Mouse (Mus musculus) hindbrain, embryonic 11.5 days (tissue): ENCODE measurements at regions not wholly inside any gene's neighbourhood (a gene's known extent, or its start where the extent isn't known, plus 50 kb on each side); places are given as distances from the start of the nearest gene placed in this dataset.

Experiments
- ATAC-seq: fragments of 200-750 bp; cut with Nextera tagmentation; 2 replicates; pipeline ENCODE4 v1.8.0; 2017; ENCODE audit warnings: mild to moderate bottlenecking, moderate TSS enrichment, moderate library complexity; ENCODE audit not compliant: low FRiP score
- DNase-seq: peaks from one replicate; pipeline ENCODE4 v3.0.0-alpha.2; 2015; ENCODE audit warnings: low spot score
- H3K27ac ChIP-seq: fragments of 300-500 bp; sonication (generic); 2 replicates; pipeline ENCODE4 v1.5.1; 2014; ENCODE audit warnings: mild to moderate bottlenecking, low read depth, low read length
- H3K27me3 ChIP-seq: fragments of 300-500 bp; sonication (generic); 2 replicates; pipeline ENCODE4 v1.6.1; 2014; ENCODE audit warnings: mild to moderate bottlenecking, low read length, moderate library complexity, mixed read lengths; ENCODE audit not compliant: control insufficient read depth, insufficient read depth
- H3K36me3 ChIP-seq: fragments of 300-500 bp; sonication (generic); 2 replicates; pipeline ENCODE4 v1.6.1; 2014; ENCODE audit warnings: mild to moderate bottlenecking, low read length, moderate library complexity, mixed read lengths; ENCODE audit not compliant: control insufficient read depth, insufficient read depth
- H3K4me1 ChIP-seq: fragments of 300-500 bp; sonication (generic); replicated peaks from 2 replicates; pipeline ENCODE4 v1.6.1; 2014; ENCODE audit warnings: low read length, mixed read lengths; ENCODE audit not compliant: control insufficient read depth, insufficient read depth
- H3K4me2 ChIP-seq: fragments of 300-500 bp; sonication (generic); replicated peaks from 2 replicates; pipeline ENCODE4 v1.6.1; 2014; ENCODE audit warnings: mild to moderate bottlenecking, low read depth, low read length
- H3K4me3 ChIP-seq: fragments of 300-500 bp; sonication (generic); 2 replicates; pipeline ENCODE4 v1.5.1; 2014; ENCODE audit warnings: low read depth, low read length
- H3K9ac ChIP-seq: fragments of 300-500 bp; sonication (generic); 2 replicates; pipeline ENCODE4 v1.6.1; 2014; ENCODE audit warnings: low read depth, low read length
- H3K9me3 ChIP-seq: fragments of 300-500 bp; sonication (generic); 2 replicates; pipeline ENCODE4 v1.6.1; 2016; ENCODE audit warnings: low read length; ENCODE audit not compliant: control insufficient read depth
- WGBS: fragments of 180-500 bp; shearing (Covaris S2); extraction: QIAGEN DNeasy Blood & Tissue Kit; methylation state at CpG from one replicate; pipeline ENCODE4 v1.1.7; 2014; 5-methylcytosine and 5-hydroxymethylcytosine counted together

GRCm38 (mm10) chr4:9935949-9936348 is 938.3 kb upstream of the 2610301B20Rik start:
- Histone ChIP-seq H3K9me3 (no peaks in the 10 kb centered on the region), H3K27me3 (no peaks in the 10 kb centered on the region), H3K4me1 (no peaks in the 10 kb centered on the region), H3K4me2 (no peak overlapping the region), H3K27ac (no peak overlapping the region), H3K4me3 (no peak overlapping the region), H3K36me3 (no peaks in the 10 kb centered on the region), H3K9ac (no peak overlapping the region)
- DNase-seq (no peak), ATAC-seq (no peak)
- WGBS: 60% methylated on average over 3 of the region's 3 CpGs

DNA sequence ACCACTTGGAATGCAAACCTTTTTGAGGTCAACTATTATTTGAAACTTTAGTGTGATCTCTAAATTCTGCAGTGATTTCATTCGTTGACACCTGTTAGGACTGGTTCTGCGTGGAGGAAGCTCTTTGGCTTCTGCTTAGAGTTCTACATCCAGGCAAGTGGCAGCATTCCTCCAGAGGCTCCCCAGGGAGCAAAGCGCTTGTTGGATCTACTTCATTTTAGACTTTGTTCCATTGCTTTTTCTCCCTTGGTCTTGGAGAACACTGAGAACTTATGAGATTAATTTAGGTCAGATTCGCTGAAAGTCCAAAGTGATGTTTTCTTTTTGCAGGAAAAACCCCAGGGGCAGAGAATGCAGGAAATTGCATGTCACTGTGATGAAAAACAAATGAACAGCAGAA is 922.9 kb upstream of the 2610301B20Rik start:
- Histone ChIP-seq H3K27ac (no peak overlapping the region), H3K9me3 (no peaks in the 10 kb centered on the region), H3K4me3 (no peak overlapping the region), H3K4me1 (no peaks in the 10 kb centered on the region), H3K27me3 (no peaks in the 10 kb centered on the region), H3K4me2 (no peak overlapping the region), H3K9ac (no peak overlapping the region), H3K36me3 (no peaks in the 10 kb centered on the region)
- DNase-seq (no peak), ATAC-seq (no peak)
- WGBS: 79% methylated on average over 4 of the region's 4 CpGs

- Histone ChIP-seq H3K4me2 (no peak overlapping the region), H3K9me3 (no peaks in the 10 kb centered on the region), H3K27ac (no peak overlapping the region), H3K4me3 (no peak overlapping the region), H3K9ac (no peak overlapping the region), H3K36me3 (no peaks in the 10 kb centered on the region), H3K27me3 (no peaks in the 10 kb centered on the region), H3K4me1 (no peaks in the 10 kb centered on the region)
- no peak for DNase-seq
- ATAC-seq: no peak
Observed at GRCm38 (mm10) chr4:9974631-9975030, 899.7 kb upstream of the 2610301B20Rik start.

GRCm38 (mm10) chr4:9981354-9982040 is 892.8 kb upstream of the 2610301B20Rik start:
- DNase-seq (no peak), ATAC-seq (no peak)
- Histone ChIP-seq H3K9ac (no peak overlapping the region), H3K27ac (no peak overlapping the region), H3K36me3 (no peaks in the 10 kb centered on the region), H3K4me1 (no peaks in the 10 kb centered on the region), H3K4me3 (no peak overlapping the region), H3K9me3 (no peaks in the 10 kb centered on the region), H3K27me3 (no peaks in the 10 kb centered on the region), H3K4me2 (no peak overlapping the region)
- WGBS: 78% methylated on average over 3 of the region's 3 CpGs

GRCm38 (mm10) chr4:9982786-9983525 is 891.3 kb upstream of the 2610301B20Rik start:
- Histone ChIP-seq H3K36me3 (no peaks in the 10 kb centered on the region), H3K27me3 (no peaks in the 10 kb centered on the region), H3K27ac (no peak overlapping the region), H3K4me2 (no peak overlapping the region), H3K9ac (no peak overlapping the region), H3K4me1 (no peaks in the 10 kb centered on the region), H3K9me3 (no peaks in the 10 kb centered on the region), H3K4me3 (no peak overlapping the region)
- 86% methylated on average over 7 of the region's 7 CpGs for WGBS
- DNase-seq (no peak), ATAC-seq (no peak)

- 34% methylated on average over 1 of the region's 1 CpGs for WGBS
- Histone ChIP-seq H3K4me1 (no peaks in the 10 kb centered on the region), H3K4me3 (no peak overlapping the region)
Observed at GRCm38 (mm10) chr4:9993871-9994270, 880.4 kb upstream of the 2610301B20Rik start.

GRCm38 (mm10) chr4:9994466-9994865 is 879.8 kb upstream of the 2610301B20Rik start:
- WGBS: 70% methylated on average over 1 of the region's 1 CpGs
- Histone ChIP-seq H3K4me2 (no peak overlapping the region), H3K27ac (no peak overlapping the region), H3K4me3 (no peak overlapping the region), H3K9me3 (no peaks in the 10 kb centered on the region), H3K27me3 (no peaks in the 10 kb centered on the region), H3K4me1 (no peaks in the 10 kb centered on the region), H3K36me3 (no peaks in the 10 kb centered on the region), H3K9ac (no peak overlapping the region)
- DNase-seq: no peak
- ATAC-seq: no peak

More at GRCm38 (mm10) chr4:9993871-9994270, 880.4 kb upstream of the 2610301B20Rik start:
- Histone ChIP-seq H3K36me3 (no peaks in the 10 kb centered on the region), H3K27me3 (no peaks in the 10 kb centered on the region), H3K27ac (no peak overlapping the region), H3K4me2 (no peak overlapping the region), H3K9ac (no peak overlapping the region), H3K9me3 (no peaks in the 10 kb centered on the region)
- ATAC-seq (no peak), DNase-seq (no peak)

DNA sequence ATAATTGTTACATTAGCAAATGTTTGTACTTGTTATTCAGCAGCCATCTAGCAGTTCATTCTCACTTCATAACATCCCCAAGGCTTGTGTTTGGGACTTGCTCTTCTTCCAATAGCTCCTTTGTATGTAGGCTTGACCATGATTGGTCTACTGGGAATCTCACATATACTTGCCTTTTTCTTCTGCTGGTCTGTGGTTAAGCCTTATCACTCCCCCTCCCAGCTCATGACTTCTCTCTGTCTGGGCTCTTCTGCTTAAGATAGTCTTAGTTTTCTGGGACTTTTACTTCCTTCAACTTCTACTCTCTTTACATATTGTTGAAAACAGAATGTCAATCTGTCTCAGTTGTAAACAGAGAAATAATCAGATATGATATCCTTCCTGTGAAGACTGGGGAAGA is 844.0 kb upstream of the 2610301B20Rik start:
- no peaks in the 10 kb centered on the region for H3K4me1 ChIP-seq
- no peaks in the 10 kb centered on the region for H3K9me3 ChIP-seq
- H3K9ac ChIP-seq: no peak overlapping the region
- no peak for ATAC-seq
- no peak overlapping the region for H3K27ac ChIP-seq
- H3K27me3 ChIP-seq: no peaks in the 10 kb centered on the region
- no peak overlapping the region for H3K4me3 ChIP-seq
- H3K36me3 ChIP-seq: no peaks in the 10 kb centered on the region
- H3K4me2 ChIP-seq: no peak overlapping the region
- DNase-seq: no peak

- WGBS: 18% methylated on average over 3 of the region's 3 CpGs
- Histone ChIP-seq H3K27ac (no peak overlapping the region), H3K4me1 (no peaks in the 10 kb centered on the region), H3K27me3 (no peaks in the 10 kb centered on the region), H3K36me3 (no peaks in the 10 kb centered on the region), H3K4me2 (no peak overlapping the region), H3K9me3 (no peaks in the 10 kb centered on the region), H3K9ac (no peak overlapping the region), H3K4me3 (no peak overlapping the region)
- no peak for DNase-seq
- no peak for ATAC-seq
Observed at GRCm38 (mm10) chr4:10031764-10032163, 842.5 kb upstream of the 2610301B20Rik start.
